Mouse (Mus musculus) cerebellum, adult 11 months (tissue): ENCODE results near the gene Qrich1.

ENCODE experiments used
- DNase-seq: peaks from one replicate; pipeline ENCODE4 v3.0.0; 2022

Qrich1 gene

GRCm38 (mm10) chr9:108565881-108566814 lies 49.5 kb downstream of the Qrich1 start:
- DNase-seq: no peak

GRCm38 (mm10) chr9:108566815-108567776 lies 50.5 kb downstream of the Qrich1 start, which contains the start of gene Ndufaf3:
TSS of gene Ndufaf3 (minus strand) at chr9:108567434.
- peak; percentile 94 for DNase-seq

- no peak for DNase-seq
Measured at GRCm38 (mm10) chr9:108567931-108568419, 51.4 kb downstream of the Qrich1 start.

GRCm38 (mm10) chr9:108568511-108568921 lies 51.9 kb downstream of the Qrich1 start:
- DNase-seq: no peak

GRCm38 (mm10) chr9:108569381-108570206 lies 53.0 kb downstream of the Qrich1 start, which contains the start of gene Dalrd3:
TSS of gene Dalrd3 (plus strand) at chr9:108569886.
- peak; percentile 85 for DNase-seq

- DNase-seq: peak; percentile 57
Measured at GRCm38 (mm10) chr9:108570207-108570896, 53.7 kb downstream of the Qrich1 start.

- no peak for DNase-seq
Measured at GRCm38 (mm10) chr9:108571401-108571973, 54.9 kb downstream of the Qrich1 start.

- no peak for DNase-seq
Measured at GRCm38 (mm10) chr9:108572321-108572720, 55.7 kb downstream of the Qrich1 start.

- peak; percentile 60 for DNase-seq
Measured at GRCm38 (mm10) chr9:108573774-108574690, 57.4 kb downstream of the Qrich1 start.

GRCm38 (mm10) chr9:108574921-108575320 lies 58.3 kb downstream of the Qrich1 start:
- DNase-seq: no peak

GRCm38 (mm10) chr9:108575321-108576297 lies 59.0 kb downstream of the Qrich1 start:
- DNase-seq: peak; percentile 35

- no peak for DNase-seq
Measured at GRCm38 (mm10) chr9:108577025-108577424, 60.4 kb downstream of the Qrich1 start.

- DNase-seq: peak; percentile 61
Measured at GRCm38 (mm10) chr9:108577934-108578544, 61.4 kb downstream of the Qrich1 start.

GRCm38 (mm10) chr9:108578545-108579343 lies 62.1 kb downstream of the Qrich1 start, which contains the start of gene Wdr6:
TSS of gene Wdr6 (minus strand) at chr9:108578739.
- DNase-seq: peak; percentile 90

GRCm38 (mm10) chr9:108579344-108579690 lies 62.7 kb downstream of the Qrich1 start:
- DNase-seq: no peak

GRCm38 (mm10) chr9:108587571-108588180 lies 71.1 kb downstream of the Qrich1 start:
- peak; percentile 47 for DNase-seq

- no peak for DNase-seq
Measured at GRCm38 (mm10) chr9:108589229-108589628, 72.6 kb downstream of the Qrich1 start.
